Mouse (Mus musculus): ENCODE results near the gene 1700003E16Rik. TPM values are rescaled to one million over a fixed set of nuclear protein-coding genes. Genes with fewer than 3 reads are reported as not detected.
A peak's percentile ranks its signal among the peaks of the same experiment; 100 is the strongest.
"Not testable (repeated sequence)": the region's sequence is repeated elsewhere in the genome, so short reads cannot be mapped to it uniquely, and the experiment has no call there.

The 1700003E16Rik gene
- polyA plus RNA-seq, 1 experiment: 0.25 TPM

DNA sequence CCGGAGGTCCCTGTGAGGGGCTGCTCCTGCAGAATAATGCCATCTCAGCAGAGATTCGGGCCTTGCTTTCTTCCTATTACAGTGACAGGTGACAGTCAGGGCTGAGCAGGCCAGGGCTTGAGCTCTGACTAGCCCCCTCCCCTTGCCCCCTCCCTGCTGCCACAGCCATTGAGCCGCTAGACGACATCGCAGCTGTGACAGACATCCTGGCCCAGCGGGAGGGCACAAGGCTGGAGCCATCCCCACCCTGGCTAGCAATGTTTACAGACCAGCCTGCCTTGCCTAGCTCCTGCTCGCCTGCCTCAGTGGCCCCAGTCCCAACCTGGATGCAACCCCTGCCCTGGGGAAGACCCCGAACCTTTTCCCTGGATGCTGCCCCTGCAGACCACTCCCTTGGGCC, 4.5 kb upstream of the 1700003E16Rik start:
- no peak for DNase-seq (ENCODE audit: low read depth, low spot score)
- 71% methylated on average over 8 of the region's 8 CpGs for WGBS

DNA sequence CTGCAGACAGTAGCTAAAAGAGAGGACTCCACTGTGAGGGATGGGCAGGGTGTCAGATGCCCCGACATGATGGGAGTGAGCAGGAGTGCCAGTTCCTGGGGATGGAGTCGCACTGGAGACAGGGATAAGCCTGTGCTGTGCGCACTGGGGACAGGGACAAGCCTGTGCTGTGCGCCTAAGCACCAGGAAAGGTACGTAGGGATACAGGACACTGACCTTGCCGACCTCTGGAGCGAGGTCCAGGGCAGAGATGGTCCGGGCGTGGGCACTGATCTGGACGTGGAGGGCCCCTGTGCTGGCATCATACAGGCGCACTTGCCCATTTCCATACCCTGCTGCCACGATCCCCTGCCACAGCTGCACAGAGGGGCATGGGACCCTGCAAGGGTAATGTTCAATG, 3.2 kb upstream of the 1700003E16Rik start:
- 78% methylated on average over 12 of the region's 12 CpGs for WGBS
- no peak for DNase-seq (ENCODE audit: low read depth, low spot score)

- WGBS: 47% methylated on average over 5 of the region's 5 CpGs
Measured at GRCm38 (mm10) chr6:83153485-83153884, 2.7 kb upstream of the 1700003E16Rik start.

DNA sequence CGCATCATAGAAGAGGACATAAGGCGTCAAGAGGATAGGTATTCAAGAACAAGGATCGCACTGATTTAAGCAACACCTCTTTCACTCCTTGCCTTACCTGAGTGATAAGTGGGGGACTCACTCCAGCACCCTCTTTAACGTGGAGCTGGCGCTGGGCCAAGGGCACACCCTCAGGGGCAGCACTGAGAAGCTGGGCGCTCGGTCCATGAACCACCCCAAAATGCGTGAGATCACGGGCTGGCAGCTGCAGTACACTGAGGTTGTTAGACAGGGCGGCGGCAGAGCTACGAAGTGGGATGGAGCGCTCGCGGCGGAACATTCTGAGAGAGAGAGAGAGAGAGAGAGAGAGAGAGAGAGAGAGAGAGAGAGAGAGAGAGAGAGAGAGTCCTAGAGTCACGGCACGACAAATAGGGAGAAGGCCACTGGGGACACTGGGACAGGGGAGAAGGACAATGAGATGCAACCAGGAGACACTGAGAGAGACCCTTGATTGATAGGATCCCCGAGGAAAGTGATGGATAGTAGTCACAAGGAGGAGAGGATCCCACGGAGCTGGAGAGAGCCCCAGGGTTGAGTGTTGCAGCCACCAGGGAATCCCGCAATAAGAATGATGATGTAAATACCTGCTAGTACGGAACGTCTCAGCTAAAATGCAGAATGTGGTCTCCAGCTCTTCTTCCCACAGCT, 509 bp upstream of the 1700003E16Rik start:
- DNase-seq (ENCODE audit: low read depth, low spot score): no peak
- 8% methylated on average over 23 of the region's 23 CpGs for WGBS

More at GRCm38 (mm10) chr6:83153485-83153884, 2.7 kb upstream of the 1700003E16Rik start:
- no peak for DNase-seq (ENCODE audit: low read depth, low spot score)

DNA sequence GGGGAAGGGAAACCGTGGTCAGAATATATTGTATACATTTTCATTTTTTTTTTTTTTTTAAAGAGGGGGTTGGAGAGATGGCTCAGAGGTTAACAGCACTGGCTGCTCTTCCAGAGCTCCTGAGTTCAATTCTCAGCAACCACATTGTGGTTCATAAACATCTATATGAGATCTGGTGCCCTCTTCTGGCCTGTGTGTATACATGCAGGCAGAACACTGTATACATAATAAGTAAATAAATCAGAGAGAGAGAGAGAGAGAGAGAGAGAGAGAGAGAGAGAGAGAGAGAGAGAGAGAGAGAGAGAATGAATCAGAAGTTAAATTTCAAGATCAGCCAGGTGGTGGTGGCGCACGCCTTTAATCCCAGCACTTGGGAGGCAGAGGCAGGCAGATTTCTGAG, 3.3 kb downstream of the 1700003E16Rik start:
- DNase-seq (ENCODE audit: low read depth, low spot score): not testable (repeated sequence)
- WGBS: 14% methylated on average over 3 of the region's 3 CpGs

- WGBS: 33% methylated on average over 19 of the region's 19 CpGs
Measured at GRCm38 (mm10) chr6:83161442-83161841, 5.2 kb downstream of the 1700003E16Rik start.

DNA sequence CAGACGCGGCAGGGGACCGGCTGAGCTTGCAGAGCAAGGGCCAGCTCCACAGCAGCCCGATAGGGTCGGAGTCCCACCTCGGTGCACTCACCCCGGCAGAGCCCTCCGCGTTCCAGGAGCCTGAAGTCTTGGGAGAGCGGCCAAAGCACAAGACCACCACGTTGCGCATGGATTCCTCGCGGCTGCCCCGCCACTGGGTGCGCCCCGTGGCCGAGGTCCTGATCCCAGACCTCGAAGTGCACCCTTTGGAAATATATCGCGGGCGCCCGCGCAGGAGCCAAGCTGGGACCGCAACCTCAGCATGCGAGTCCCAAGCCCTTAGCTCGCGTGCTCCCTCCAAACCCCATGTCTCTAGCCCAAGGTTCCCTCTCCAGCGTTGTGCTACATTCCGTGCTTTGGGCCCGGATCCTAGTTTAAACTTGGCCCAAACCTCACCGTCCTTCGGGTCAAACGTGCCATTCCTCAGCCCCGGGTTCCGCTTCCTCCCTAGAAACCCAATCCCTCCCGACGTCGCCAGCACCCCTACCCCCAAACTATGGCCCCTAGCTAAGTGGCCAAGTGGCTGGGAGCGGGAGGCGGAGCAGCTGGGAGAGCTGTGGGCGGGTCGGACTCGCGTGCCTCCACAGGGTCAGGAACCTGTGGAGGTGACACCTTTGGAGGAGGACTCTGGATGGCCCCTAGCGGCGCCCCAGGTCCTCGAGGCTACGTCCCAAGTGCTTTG, 5.9 kb downstream of the 1700003E16Rik start:
- WGBS: under 1% methylated on average over 49 of the region's 49 CpGs
- no peak for DNase-seq (ENCODE audit: low read depth, low spot score)

More at GRCm38 (mm10) chr6:83161442-83161841, 5.2 kb downstream of the 1700003E16Rik start:
- no peak for DNase-seq (ENCODE audit: low read depth, low spot score)

GRCm38 (mm10) chr6:83162701-83163100, 6.5 kb downstream of the 1700003E16Rik start:
- WGBS: under 1% methylated on average over 8 of the region's 8 CpGs
- peak; percentile 81 for DNase-seq (ENCODE audit: low read depth, low spot score)

DNA sequence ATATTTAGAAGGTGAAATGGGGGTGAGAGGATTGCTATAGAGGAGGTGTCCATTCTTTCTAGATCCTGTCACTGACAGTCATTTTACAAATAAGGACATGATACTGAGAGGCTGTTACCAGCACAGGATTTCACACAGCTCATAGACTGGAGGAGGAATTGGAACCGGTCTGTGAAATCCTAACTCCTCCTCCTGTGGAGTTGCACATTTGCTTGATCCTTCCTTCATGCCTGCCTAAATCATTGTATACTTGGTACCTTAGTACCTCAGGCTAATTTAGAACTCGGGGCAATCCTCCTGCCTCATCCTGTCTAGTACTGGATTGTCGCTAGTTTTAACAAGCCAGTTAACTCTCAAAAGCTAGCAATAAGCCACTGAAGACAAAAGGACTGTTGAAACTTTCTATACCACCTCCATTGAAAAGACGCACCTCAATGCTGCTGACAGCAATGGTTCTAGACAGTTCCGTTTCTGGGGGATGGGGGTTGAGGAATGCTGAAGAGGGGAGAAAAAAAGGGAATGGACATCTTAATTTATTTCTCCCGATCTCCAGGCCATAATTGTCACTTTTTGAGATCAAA, 8.9 kb downstream of the 1700003E16Rik start:
- DNase-seq (ENCODE audit: low read depth, low spot score): no peak
- under 1% methylated on average over 6 of the region's 6 CpGs for WGBS

- WGBS: under 1% methylated on average over 58 of the region's 58 CpGs
- DNase-seq (ENCODE audit: low read depth, low spot score): peak; percentile 82
Measured at GRCm38 (mm10) chr6:83165607-83166242, 9.5 kb downstream of the 1700003E16Rik start, which contains the start of gene Dctn1. TSS of gene Dctn1 (plus strand) at chr6:83165920.

- WGBS: under 1% methylated on average over 12 of the region's 12 CpGs
- no peak for DNase-seq (ENCODE audit: low read depth, low spot score)
Measured at GRCm38 (mm10) chr6:83166243-83166630, 10.0 kb downstream of the 1700003E16Rik start.

DNA sequence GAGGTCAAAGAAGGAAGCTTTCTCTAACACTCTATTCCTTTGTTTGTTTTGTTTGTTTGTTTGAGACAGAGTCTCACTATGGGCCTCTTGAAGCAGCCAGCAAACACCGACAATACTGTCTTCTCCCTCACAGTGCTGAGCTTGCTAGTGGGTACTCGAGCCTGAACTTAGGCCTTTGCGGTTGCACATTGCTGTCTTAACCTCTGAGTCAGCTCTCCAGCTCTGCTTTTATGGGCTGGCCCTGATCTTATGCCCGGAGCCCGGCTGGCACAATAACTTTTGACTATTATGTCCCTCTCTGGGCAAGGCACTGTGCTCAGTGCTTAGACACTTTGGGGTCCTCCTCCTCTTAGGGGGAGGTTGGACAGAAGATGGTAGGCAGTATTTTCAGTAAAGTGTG, 13.7 kb downstream of the 1700003E16Rik start:
- no peak for DNase-seq (ENCODE audit: low read depth, low spot score)
- WGBS: 31% methylated on average over 5 of the region's 5 CpGs

DNA sequence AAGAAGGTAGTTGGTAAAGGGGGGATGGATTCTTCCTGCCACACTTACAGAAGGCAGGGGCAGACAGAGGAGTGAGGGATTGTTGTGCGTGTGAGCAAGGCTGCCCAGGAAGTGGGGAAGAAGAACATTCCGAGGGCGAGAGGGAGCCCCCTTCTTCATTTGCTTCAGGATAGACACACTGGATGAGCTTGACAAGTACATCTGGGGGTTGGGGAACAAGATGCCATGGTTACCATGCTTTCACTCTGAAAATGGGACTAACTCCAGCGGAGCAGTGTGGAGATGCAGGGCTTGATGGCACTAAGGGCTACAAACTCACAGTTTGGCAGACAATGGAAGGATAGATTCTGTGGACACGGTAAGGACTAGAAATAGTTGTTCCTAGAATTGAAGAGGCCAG, 14.9 kb downstream of the 1700003E16Rik start:
- WGBS: 89% methylated on average over 5 of the region's 5 CpGs
- no peak for DNase-seq (ENCODE audit: low read depth, low spot score)

GRCm38 (mm10) chr6:83172240-83172920, 16.2 kb downstream of the 1700003E16Rik start:
- 72% methylated on average over 9 of the region's 9 CpGs for WGBS
- no peak for DNase-seq (ENCODE audit: low read depth, low spot score)

- 91% methylated on average over 8 of the region's 8 CpGs for WGBS
- no peak for DNase-seq (ENCODE audit: low read depth, low spot score)
Measured at GRCm38 (mm10) chr6:83175996-83176395, 19.8 kb downstream of the 1700003E16Rik start.

GRCm38 (mm10) chr6:83179390-83180117, 23.4 kb downstream of the 1700003E16Rik start:
- WGBS: 54% methylated on average over 12 of the region's 12 CpGs
- DNase-seq (ENCODE audit: low read depth, low spot score): no peak

- WGBS: 65% methylated on average over 6 of the region's 6 CpGs
- DNase-seq (ENCODE audit: low read depth, low spot score): no peak
Measured at GRCm38 (mm10) chr6:83180605-83181004, 24.4 kb downstream of the 1700003E16Rik start.

GRCm38 (mm10) chr6:83184858-83185435, 28.7 kb downstream of the 1700003E16Rik start:
- 94% methylated on average over 3 of the region's 3 CpGs for WGBS
- DNase-seq (ENCODE audit: low read depth, low spot score): no peak

Data from large intestine, adult 2 months (tissue).